Mouse (Mus musculus): ENCODE measurements around the gene Carns1.

- TF ChIP-seq CTCF (IDR thresholded peaks at IDR 0.05; ENCODE audit: insufficient read depth, low read length) (no peak), POLR2A (IDR thresholded peaks at IDR 0.05; ENCODE audit: borderline replicate concordance, extremely low read depth, low read depth, low read length) (no peak)
Measured at GRCm38 (mm10) chr19:4151898-4152297, 23.4 kb downstream of the Carns1 start.
